Mouse (Mus musculus) testis, adult 2 months (tissue): ENCODE results near the gene Ganc. TPM values are rescaled to one million over a fixed set of nuclear protein-coding genes. Genes with fewer than 3 reads are reported as not detected.

ENCODE experiments used
- H3K27ac ChIP-seq: fragments of 200-500 bp; 2 replicates; pipeline ENCODE4 v1.5.1; 2012; ENCODE audit warnings: low read depth, low read length; ENCODE audit not compliant: control insufficient read depth, insufficient read depth
- H3K27me3 ChIP-seq: fragments of 200-500 bp; 2 replicates; pipeline ENCODE4 v1.6.1; 2012; ENCODE audit warnings: mild to moderate bottlenecking, low read length, moderate library complexity; ENCODE audit not compliant: control insufficient read depth, insufficient read depth
- H3K36me3 ChIP-seq: fragments of 200-500 bp; 2 replicates; pipeline ENCODE4 v1.6.1; 2012; ENCODE audit warnings: mild to moderate bottlenecking, low read length; ENCODE audit not compliant: control insufficient read depth, insufficient read depth
- H3K4me1 ChIP-seq: fragments of 200-500 bp; 2 replicates; pipeline ENCODE4 v1.6.1; 2012; ENCODE audit warnings: low read length; ENCODE audit not compliant: control insufficient read depth, insufficient read depth
- H3K4me3 ChIP-seq: fragments of 200-500 bp; 2 replicates; pipeline ENCODE4 v1.5.1; 2012; ENCODE audit warnings: low read depth, mild to moderate bottlenecking, low read length, moderate library complexity, mixed read lengths; ENCODE audit not compliant: control insufficient read depth
- CTCF ChIP-seq: fragments of 200-500 bp; IDR thresholded peaks from 2 replicates; pipeline ENCODE4 v1.5.1; 2012; ENCODE audit warnings: low read depth, mild to moderate bottlenecking, inconsistent platforms, low read length, moderate library complexity; ENCODE audit not compliant: control insufficient read depth, insufficient read depth, insufficient replicate concordance
- POLR2A ChIP-seq: fragments of 200-500 bp; IDR thresholded peaks from 2 replicates; pipeline ENCODE4 v1.6.1; 2012; ENCODE audit warnings: low read depth, mild to moderate bottlenecking, inconsistent platforms, low read length, moderate library complexity; ENCODE audit not compliant: control insufficient read depth
- polyA plus RNA-seq: library from polyadenylated mRNA; depleted of rRNA; stranded (reverse); fragments of >200 nt; gene quantifications from 2 replicates; pipeline ENCODE4 v1.2.3, GENCODE M21; 2012

The Ganc gene
- polyA plus RNA-seq, 1 experiment: 7.2 TPM

- Histone ChIP-seq H3K4me3 (peak overlapping the region; percentile 97), H3K36me3 (no peaks in the 10 kb centered on the region; the same call in 1 of the 2 replicates), H3K4me1 (peaks cover 3% of the 10 kb centered on the region), H3K27me3 (no peaks in the 10 kb centered on the region), H3K27ac (peak overlapping the region; percentile 95)
- TF ChIP-seq CTCF (no peak), POLR2A (no peak)
Measured at GRCm38 (mm10) chr2:120404823-120405765, 1.4 kb downstream of the Ganc start.

GRCm38 (mm10) chr2:120411096-120411628 lies 7.5 kb downstream of the Ganc start:
- no peaks in the 10 kb centered on the region for H3K4me1 ChIP-seq
- TF ChIP-seq CTCF: no peak

GRCm38 (mm10) chr2:120414113-120414512 lies 10.4 kb downstream of the Ganc start:
- no peaks in the 10 kb centered on the region for H3K27me3 ChIP-seq
- H3K36me3 ChIP-seq: no peaks in the 10 kb centered on the region; the same call in 1 of the 2 replicates
- no peaks in the 10 kb centered on the region for H3K4me1 ChIP-seq
- no peak overlapping the region for H3K27ac ChIP-seq
- TF ChIP-seq POLR2A (no peak), CTCF (no peak)
- no peak overlapping the region for H3K4me3 ChIP-seq

More at GRCm38 (mm10) chr2:120411096-120411628, 7.5 kb downstream of the Ganc start:
- Histone ChIP-seq H3K27ac (no peak overlapping the region), H3K36me3 (no peaks in the 10 kb centered on the region; the same call in 1 of the 2 replicates), H3K27me3 (no peaks in the 10 kb centered on the region), H3K4me3 (no peak overlapping the region)

- TF ChIP-seq POLR2A (no peak), CTCF (no peak)
- H3K27ac ChIP-seq: no peak overlapping the region
- no peaks in the 10 kb centered on the region for H3K4me1 ChIP-seq
- no peaks in the 10 kb centered on the region for H3K27me3 ChIP-seq
- no peaks in the 10 kb centered on the region; the same call in 1 of the 2 replicates for H3K36me3 ChIP-seq
- no peak overlapping the region for H3K4me3 ChIP-seq
Measured at GRCm38 (mm10) chr2:120414738-120415414, 11.2 kb downstream of the Ganc start.

GRCm38 (mm10) chr2:120424386-120424785 lies 20.7 kb downstream of the Ganc start:
- TF ChIP-seq POLR2A: no peak
- no peak for TF ChIP-seq CTCF

GRCm38 (mm10) chr2:120444486-120444885 lies 40.8 kb downstream of the Ganc start:
- H3K36me3 ChIP-seq: no peaks in the 10 kb centered on the region
- H3K4me1 ChIP-seq: no peaks in the 10 kb centered on the region
- no peak overlapping the region for H3K4me3 ChIP-seq
- H3K27me3 ChIP-seq: no peaks in the 10 kb centered on the region
- H3K27ac ChIP-seq: no peak overlapping the region
- TF ChIP-seq POLR2A: no peak
- no peak for TF ChIP-seq CTCF

More at GRCm38 (mm10) chr2:120424386-120424785, 20.7 kb downstream of the Ganc start:
- Histone ChIP-seq H3K36me3 (peaks cover 3% of the 10 kb centered on the region), H3K27me3 (no peaks in the 10 kb centered on the region), H3K4me3 (no peak overlapping the region), H3K4me1 (no peaks in the 10 kb centered on the region), H3K27ac (no peak overlapping the region)

GRCm38 (mm10) chr2:120446373-120446772 lies 42.7 kb downstream of the Ganc start:
- H3K36me3 ChIP-seq: no peaks in the 10 kb centered on the region
- H3K4me1 ChIP-seq: no peaks in the 10 kb centered on the region
- H3K4me3 ChIP-seq: no peak overlapping the region
- TF ChIP-seq CTCF (no peak), POLR2A (no peak)
- no peaks in the 10 kb centered on the region for H3K27me3 ChIP-seq
- H3K27ac ChIP-seq: no peak overlapping the region
